Mouse (Mus musculus): Measurements from ENCODE around the gene Tfb1m.

Gene Tfb1m

GRCm38 (mm10) chr17:3514316-3514715, 43.3 kb downstream of the Tfb1m start:
- in situ Hi-C loops (cut with MboI, MseI): no loop called here

DNA sequence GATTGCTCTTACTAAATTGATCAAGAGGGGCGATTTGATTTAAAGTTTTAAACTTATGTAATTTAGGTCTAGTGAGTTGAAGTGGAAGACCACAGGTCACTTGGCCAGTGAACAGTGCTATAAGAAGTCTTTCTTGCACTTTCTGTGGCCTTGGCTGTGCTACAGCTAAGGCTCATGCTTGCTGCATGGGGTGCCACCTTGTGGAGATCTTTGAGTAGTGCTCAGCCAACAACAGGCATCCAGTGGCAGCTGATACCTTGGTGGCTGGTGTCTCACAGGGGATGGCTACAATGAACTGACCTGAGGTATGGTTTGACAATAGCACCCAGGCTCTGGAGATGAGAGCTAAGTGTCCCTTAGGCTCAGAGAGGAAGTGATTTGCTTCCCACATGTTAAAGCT, 47.7 kb downstream of the Tfb1m start:
- in situ Hi-C loops (cut with MboI, MseI): no loop called here

DNA sequence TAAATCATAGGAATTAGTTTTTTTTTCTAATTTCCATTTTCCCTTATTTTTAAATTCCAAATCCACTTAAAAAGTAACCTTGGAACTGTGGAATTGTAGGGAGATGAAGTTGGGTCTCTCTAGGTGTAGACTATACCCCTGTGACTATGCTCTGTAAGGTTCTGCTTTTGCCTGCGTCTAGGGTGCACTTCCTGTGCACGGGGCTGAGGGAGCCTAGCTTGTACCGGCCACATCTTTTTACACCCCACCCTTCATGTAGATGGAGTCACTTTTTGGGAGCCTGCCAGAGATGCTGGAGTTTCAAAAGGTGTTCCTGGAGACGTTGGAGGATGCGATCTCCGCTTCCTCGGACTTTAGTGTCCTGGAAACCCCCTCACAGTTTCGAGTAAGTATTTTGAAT, 51.1 kb downstream of the Tfb1m start:
- in situ Hi-C loops (cut with MboI, MseI): no loop called here

- in situ Hi-C loops (cut with MboI, MseI): no loop called here
Observed at GRCm38 (mm10) chr17:3505711-3506110, 51.9 kb downstream of the Tfb1m start.

DNA sequence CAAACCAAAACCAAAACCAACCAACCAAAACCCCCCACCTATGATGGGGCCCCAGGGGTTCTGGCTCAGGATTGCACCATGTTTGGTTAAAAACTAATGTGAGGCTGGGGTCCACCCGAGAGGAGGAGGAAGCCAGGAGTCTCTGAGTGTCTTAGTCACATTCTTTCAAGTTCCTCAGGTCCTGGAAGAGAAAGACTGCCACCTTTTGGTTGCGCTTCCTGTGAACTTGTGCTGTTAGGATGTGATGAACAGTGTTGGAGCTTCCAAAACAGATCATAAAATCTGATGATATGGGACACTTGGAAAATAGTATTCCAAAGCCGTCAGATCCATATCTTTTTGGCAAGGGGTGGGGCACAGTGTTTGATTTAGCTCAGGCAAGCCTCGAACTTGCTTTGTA, 56.6 kb downstream of the Tfb1m start:
- in situ Hi-C loops (cut with MboI, MseI): no loop called here

DNA sequence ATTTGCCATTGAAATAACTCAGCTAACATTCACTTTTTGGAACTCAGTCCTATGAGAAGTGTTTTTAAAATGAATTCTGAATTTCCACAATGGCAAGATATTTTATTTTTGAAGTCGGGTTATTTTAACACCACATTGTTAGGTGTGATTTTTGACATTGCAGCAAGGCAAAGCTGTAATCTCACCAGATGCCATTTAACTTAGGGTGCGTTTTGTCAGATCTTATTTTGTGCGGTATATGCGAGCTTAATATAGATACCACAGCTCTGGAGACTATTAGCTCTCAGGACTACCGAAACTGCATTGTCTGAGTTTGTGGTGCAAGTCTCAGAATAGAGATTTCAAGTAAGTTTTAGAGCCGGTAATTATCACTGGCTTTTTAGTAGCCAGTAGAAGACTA, 57.5 kb downstream of the Tfb1m start:
- in situ Hi-C loops (cut with MboI, MseI): no loop called here

DNA sequence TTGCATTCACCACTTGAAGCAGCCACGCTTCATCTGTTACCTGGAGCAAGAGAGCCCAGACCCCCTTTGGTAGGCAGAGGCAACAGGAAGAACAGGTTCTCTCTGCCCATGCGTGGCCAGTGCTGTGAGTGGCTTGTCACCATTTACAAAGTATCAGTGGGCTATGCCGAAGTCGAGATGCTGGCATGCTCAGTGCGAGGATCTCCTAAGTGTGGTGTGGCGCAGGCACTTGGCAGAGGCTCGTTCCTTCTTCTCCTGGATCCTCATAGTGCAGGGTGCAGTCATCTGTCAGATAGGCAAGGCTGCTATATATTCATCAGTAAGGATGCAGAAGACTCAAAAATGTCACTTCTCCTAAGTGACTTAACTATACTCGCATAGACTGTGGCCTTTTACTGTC, 58.1 kb downstream of the Tfb1m start:
- in situ Hi-C loops (cut with MboI, MseI): no loop called here

DNA sequence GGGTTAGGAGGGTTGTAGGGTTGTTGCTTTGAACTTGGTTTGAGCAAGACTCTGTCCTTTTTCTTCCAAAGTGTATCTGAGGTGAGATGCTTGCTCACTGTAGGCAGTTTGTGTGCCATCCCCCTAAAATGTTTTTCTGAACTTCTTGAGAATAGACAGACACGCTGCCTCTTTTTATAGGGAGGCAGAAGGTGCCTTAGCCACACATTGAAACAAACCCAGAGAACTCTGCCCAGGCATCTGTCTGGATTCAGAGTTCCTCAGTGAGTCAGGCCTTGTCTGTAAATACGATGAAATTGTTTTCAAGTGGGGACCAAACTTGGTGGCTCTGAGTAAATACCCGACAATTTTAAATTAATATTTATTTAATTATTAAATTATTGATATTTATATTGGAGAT, 59.0 kb downstream of the Tfb1m start:
- in situ Hi-C loops (cut with MboI, MseI): no loop called here

DNA sequence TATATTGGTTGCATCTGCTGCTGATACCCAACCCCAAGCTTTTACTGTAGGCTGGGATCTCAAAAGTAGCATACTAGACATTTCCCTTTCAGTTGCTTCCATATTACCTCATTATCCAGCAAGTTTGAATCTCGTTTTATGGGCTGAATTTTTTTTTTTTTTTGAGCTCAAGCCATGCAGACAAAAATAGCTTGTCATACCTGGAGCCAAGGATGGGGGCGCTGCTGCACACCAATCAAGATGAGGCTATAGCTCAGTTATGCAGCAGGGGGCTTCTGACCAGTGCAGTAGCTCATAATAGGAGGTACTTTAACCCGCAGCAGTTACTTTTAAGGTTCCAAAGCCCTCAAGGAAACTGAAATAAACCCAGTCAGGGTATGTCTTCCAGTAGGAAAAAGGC, 59.5 kb downstream of the Tfb1m start:
- in situ Hi-C loops (cut with MboI, MseI): no loop called here

- in situ Hi-C loops (cut with MboI, MseI): no loop called here
Observed at GRCm38 (mm10) chr17:3496080-3496479, 61.5 kb downstream of the Tfb1m start.

DNA sequence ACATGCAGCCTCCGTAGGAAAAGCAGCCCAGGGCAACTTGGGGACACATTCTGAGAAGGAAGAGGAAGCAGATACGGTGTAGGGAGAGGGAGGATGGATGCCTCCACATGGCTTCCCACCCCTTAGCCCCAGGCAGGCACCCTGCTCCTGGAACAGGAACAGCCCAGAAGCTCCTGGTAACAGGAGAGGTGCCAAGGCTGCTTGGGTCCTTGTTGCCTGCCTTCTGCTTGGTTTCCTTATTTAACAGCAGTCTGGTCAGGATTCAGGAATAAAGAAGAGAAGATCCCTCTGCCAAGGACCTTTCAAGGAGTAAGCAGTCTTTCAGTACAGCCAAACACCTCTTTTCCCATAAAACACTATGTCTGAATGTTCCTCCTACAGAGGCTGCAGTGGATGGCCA, 62.0 kb downstream of the Tfb1m start:
- in situ Hi-C loops (cut with MboI, MseI): no loop called here

DNA sequence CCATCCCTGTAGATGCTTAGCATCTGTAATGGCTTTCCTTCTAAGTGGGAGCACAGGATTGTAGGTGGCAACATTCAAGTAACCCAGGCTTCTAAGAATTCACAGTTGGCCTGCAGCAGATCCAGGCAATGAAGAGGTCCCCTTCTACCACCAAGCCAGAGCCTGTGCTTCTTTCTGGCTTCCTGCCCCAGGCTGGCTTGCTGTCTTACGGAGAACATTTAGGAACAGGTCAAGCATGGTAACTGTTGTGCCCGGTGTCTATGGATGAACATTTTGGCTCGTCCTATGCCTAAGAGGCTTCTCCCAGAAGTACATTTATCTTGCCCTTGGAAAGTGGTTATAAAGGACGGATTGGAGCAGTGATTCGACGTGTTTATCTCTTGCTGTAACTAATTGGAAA, 65.9 kb downstream of the Tfb1m start:
- in situ Hi-C loops (cut with MboI, MseI): no loop called here

DNA sequence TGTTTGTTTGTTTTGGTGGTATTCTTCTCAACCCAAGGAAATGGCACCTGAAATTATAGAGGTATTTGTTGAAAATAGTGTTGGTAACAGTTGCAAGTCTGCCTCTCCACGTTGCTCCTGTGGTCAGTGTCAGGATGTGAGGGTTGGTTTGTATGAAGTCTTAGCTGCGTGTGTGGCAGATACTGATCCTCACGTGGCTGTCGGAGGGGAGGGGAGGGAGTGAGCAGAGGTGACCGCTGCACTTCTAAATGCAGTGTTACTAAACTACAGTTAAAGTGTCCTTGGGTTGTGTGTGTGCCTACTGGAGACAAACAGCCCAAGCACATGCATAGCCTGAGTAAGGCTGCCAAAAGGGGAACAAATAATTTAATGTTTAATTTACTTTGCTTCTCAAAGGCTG, 66.5 kb downstream of the Tfb1m start:
- in situ Hi-C loops (cut with MboI, MseI): no loop called here

- in situ Hi-C loops (cut with MboI, MseI): no loop called here
Observed at GRCm38 (mm10) chr17:3490216-3490895, 67.2 kb downstream of the Tfb1m start.

DNA sequence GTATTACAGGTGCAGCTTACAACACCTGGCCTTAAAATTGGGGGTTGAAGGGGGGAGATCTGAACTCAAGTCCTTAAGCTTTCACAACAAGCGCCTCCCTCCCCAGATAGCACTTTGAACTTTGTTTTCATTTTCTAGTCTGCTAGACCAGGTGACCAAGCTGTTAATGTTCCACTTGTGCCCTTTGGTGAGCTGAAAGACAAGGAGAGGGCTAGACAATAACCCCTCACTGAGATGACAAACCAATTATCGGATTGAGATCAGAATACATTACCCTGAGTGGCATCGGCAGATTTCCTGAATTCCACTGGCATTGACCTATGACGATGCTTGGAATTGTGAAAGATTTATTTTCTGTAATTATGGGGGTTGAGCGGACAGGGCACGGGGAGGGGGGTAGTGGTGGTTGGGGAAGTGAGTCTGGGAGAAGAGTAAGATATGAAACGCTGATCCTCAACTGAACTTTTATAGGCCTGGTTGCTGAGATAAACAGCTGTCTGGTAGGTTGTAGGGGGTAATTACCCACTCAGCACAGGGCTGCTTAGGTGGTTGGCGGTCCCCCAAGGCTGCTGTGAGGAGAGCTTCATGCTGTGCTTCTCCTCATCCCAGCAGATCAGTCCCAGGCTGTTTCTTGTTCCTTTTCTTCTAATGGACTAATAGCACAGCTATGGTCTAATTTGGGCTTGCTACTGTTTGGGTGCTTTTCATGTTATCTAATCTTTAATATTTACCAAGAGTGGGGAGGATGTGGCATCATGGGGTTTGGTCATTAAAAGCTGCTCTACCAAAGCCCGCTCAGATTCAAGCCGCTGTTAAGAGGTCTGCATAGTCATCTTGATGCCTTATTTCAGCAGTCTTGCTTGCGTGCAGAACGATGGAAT, 69.6 kb downstream of the Tfb1m start:
- in situ Hi-C loops (cut with MboI, MseI): no loop called here

DNA sequence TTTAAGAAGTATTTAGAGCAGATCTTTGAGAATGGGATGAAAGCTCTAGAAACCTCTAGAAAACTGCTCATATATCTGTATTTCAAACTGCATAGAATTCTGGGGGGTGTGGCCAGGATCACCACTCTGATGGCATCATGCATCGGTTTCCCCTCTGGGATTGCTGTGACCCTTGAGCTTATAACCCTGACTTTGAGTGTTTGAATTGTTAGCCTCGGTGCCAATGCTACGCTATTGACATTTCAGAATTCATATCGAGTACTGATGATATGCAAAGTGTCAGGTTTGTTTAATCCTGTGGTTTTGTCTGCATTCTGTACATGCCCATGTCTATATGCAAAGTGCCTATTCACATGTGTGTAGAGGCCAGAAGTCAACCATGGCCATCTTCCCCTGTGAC, 70.4 kb downstream of the Tfb1m start:
- in situ Hi-C loops (cut with MboI, MseI): no loop called here

- in situ Hi-C loops (cut with MboI, MseI): no loop called here
Observed at GRCm38 (mm10) chr17:3485851-3486250, 71.7 kb downstream of the Tfb1m start.

- in situ Hi-C loops (cut with MboI, MseI): no loop called here
Observed at GRCm38 (mm10) chr17:3483091-3483490, 74.5 kb downstream of the Tfb1m start.

- in situ Hi-C loops (cut with MboI, MseI): no loop called here
Observed at GRCm38 (mm10) chr17:3481576-3482575, 75.7 kb downstream of the Tfb1m start.

- in situ Hi-C loops (cut with MboI, MseI): no loop called here
Observed at GRCm38 (mm10) chr17:3476546-3476945, 81.0 kb downstream of the Tfb1m start.

DNA sequence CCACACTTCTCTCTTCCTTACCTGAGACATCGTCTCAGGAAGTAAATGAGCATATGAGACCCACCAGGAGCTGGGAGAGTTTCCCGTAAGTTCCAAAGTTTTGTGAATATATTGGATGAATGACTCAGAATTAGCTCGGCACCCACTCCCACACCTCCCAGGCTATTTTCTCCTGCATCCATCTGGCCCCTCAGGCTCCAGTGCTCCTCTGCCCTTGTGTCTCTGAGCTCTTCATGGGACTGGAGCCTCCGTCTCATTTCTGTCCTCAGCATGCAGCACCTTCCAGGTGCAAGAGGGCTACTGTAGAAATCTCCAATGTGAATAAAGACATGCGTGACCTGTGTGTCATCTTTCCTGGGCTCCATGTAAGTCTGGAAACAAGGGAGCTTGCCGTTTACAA, 85.6 kb downstream of the Tfb1m start:
- in situ Hi-C loops (cut with MboI, MseI): no loop called here

Data from T-helper 1 cell (primary cell).